10 mouse cellular contexts compared by ENCODE assay signal in genomic region chr10:53466851-53467250, GRCm38 (mm10).
DNase-seq lines count a peak whose midpoint lies in the region; ATAC-seq lines count a peak whose summit lies in the region.
"Had no signal": no experiment of that assay in that cellular context is flagged by ENCODE, and none has a peak within 500 bp of the region (broad histone marks: within the 10 kb centered on the region; RNA-seq: fewer than 3 reads in every experiment).

No protein-coding gene starts in this region.

- intact Hi-C loops in gastrocnemius, postnatal 14 days (cut with DNase I; ENCODE audit: low total_unique reads) = no loop called here

- no peak overlapping the region for H3K9ac ChIP-seq in intestine, embryonic 16.5 days (ENCODE audit: low read depth, low read length)
- H3K9ac ChIP-seq in stomach, embryonic 15.5 days = no peak overlapping the region
- no peak overlapping the region for H3K9ac ChIP-seq in midbrain, embryonic 14.5 days (replicated peaks; ENCODE audit: low read length)
- H3K9ac ChIP-seq: limb, embryonic 12.5 days had no signal

- ATAC-seq in intestine, embryonic 16.5 days = 0 out of 2 replicates have a peak, but pooled peaks have one; percentile 26
- ATAC-seq in stomach, embryonic 15.5 days (ENCODE audit: insufficient read depth, low FRiP score, low read depth) = no peak
- no peak for ATAC-seq in midbrain, embryonic 14.5 days (ENCODE audit: low FRiP score, low TSS enrichment)

- H3K4me3 ChIP-seq in intestine, embryonic 16.5 days (ENCODE audit: low read length) = no peak overlapping the region
- no peak overlapping the region for H3K4me3 ChIP-seq in stomach, embryonic 15.5 days (replicated peaks)
- H3K4me3 ChIP-seq in midbrain, embryonic 14.5 days (replicated peaks; ENCODE audit: low read depth, low read length) = no peak overlapping the region
- H3K4me3 ChIP-seq: limb, embryonic 12.5 days had no signal

- peak overlapping the region; percentile 58 for H3K27ac ChIP-seq in intestine, embryonic 16.5 days (ENCODE audit: low read length)
- peak overlapping the region; percentile 61; the same call in 1 of the 2 replicates for H3K27ac ChIP-seq in stomach, embryonic 15.5 days
- no peak overlapping the region for H3K27ac ChIP-seq in midbrain, embryonic 14.5 days (replicated peaks; ENCODE audit: low read depth, low read length)
- H3K27ac ChIP-seq: limb, embryonic 12.5 days had no signal

- WGBS in intestine, embryonic 16.5 days = 38% methylated on average over 1 of the region's 1 CpGs
- WGBS in stomach, embryonic 15.5 days = 56% methylated on average over 1 of the region's 1 CpGs
- WGBS in midbrain, embryonic 14.5 days = 81% methylated on average over 1 of the region's 1 CpGs

- H3K9me3 ChIP-seq in intestine, embryonic 16.5 days (ENCODE audit: control insufficient read depth, low read length) = peaks cover 7% of the 10 kb centered on the region; the same call in 1 of the 2 replicates
- no peaks in the 10 kb centered on the region for H3K9me3 ChIP-seq in stomach, embryonic 15.5 days
- H3K9me3 ChIP-seq in midbrain, embryonic 14.5 days (ENCODE audit: control insufficient read depth, low read length) = peaks cover 8% of the 10 kb centered on the region

- no peaks in the 10 kb centered on the region for H3K27me3 ChIP-seq in intestine, embryonic 16.5 days (replicated peaks; ENCODE audit: control insufficient read depth, insufficient read depth, low read length)
- H3K27me3 ChIP-seq in stomach, embryonic 15.5 days (replicated peaks) = no peaks in the 10 kb centered on the region
- H3K27me3 ChIP-seq in midbrain, embryonic 14.5 days (ENCODE audit: control insufficient read depth, insufficient read depth, low read length) = no peaks in the 10 kb centered on the region
- H3K27me3 ChIP-seq: CH12.LX; limb, embryonic 12.5 days had no signal

- peak; percentile 42 for DNase-seq in gastrocnemius, postnatal 25 days
- no peak for DNase-seq in gastrocnemius, postnatal 14 days
- DNase-seq in ovary, postnatal 14 days (ENCODE audit: low spot score) = peak; percentile 21
- no peak for DNase-seq in ovary, postnatal 36 days (ENCODE audit: low spot score)
- no peak for DNase-seq in frontal cortex, postnatal 10 days (ENCODE audit: low spot score in 2 of 2)
- DNase-seq in midbrain, embryonic 14.5 days = no peak

- H3K4me2 ChIP-seq in intestine, embryonic 16.5 days (ENCODE audit: low read depth, low read length) = no peak overlapping the region
- no peak overlapping the region for H3K4me2 ChIP-seq in stomach, embryonic 15.5 days
- H3K4me2 ChIP-seq in midbrain, embryonic 14.5 days (ENCODE audit: low read length) = no peak overlapping the region
- H3K4me2 ChIP-seq: limb, embryonic 12.5 days had no signal

- peaks cover 5% of the 10 kb centered on the region; the same call in 1 of the 2 replicates for H3K4me1 ChIP-seq in intestine, embryonic 16.5 days (ENCODE audit: control insufficient read depth, insufficient read depth, low read length)
- H3K4me1 ChIP-seq in stomach, embryonic 15.5 days = 0 out of 2 replicates have a peak, but pooled peaks cover 11% of the 10 kb centered on the region
- H3K4me1 ChIP-seq in midbrain, embryonic 14.5 days (ENCODE audit: control insufficient read depth, insufficient read depth, low read length) = 0 out of 2 replicates have a peak, but pooled peaks cover 3% of the 10 kb centered on the region

- H3K36me3 ChIP-seq in intestine, embryonic 16.5 days (ENCODE audit: control insufficient read depth, insufficient read depth, low read length) = no peaks in the 10 kb centered on the region
- no peaks in the 10 kb centered on the region for H3K36me3 ChIP-seq in stomach, embryonic 15.5 days
- H3K36me3 ChIP-seq in midbrain, embryonic 14.5 days (ENCODE audit: control insufficient read depth, insufficient read depth, low read length) = no peaks in the 10 kb centered on the region
- H3K36me3 ChIP-seq: limb, embryonic 12.5 days had no signal

Comparison
In these comparisons a context has a peak if more than half of its experiments do, and no peak if none do; other contexts are left out.
1. DNase-seq: peak in gastrocnemius, postnatal 25 days (single experiment) and ovary, postnatal 14 days (single experiment); none in gastrocnemius, postnatal 14 days (single experiment), ovary, postnatal 36 days (single experiment), frontal cortex, postnatal 10 days (0 of 2) and midbrain, embryonic 14.5 days (single experiment).